Mouse (Mus musculus) cerebellum, adult 11 months (tissue): ENCODE data around the gene Bicral.
A peak's percentile ranks its signal among the peaks of the same experiment; 100 is the strongest.

Source experiments
- DNase-seq: peaks from one replicate; pipeline ENCODE4 v3.0.0; 2022

The Bicral gene

DNA sequence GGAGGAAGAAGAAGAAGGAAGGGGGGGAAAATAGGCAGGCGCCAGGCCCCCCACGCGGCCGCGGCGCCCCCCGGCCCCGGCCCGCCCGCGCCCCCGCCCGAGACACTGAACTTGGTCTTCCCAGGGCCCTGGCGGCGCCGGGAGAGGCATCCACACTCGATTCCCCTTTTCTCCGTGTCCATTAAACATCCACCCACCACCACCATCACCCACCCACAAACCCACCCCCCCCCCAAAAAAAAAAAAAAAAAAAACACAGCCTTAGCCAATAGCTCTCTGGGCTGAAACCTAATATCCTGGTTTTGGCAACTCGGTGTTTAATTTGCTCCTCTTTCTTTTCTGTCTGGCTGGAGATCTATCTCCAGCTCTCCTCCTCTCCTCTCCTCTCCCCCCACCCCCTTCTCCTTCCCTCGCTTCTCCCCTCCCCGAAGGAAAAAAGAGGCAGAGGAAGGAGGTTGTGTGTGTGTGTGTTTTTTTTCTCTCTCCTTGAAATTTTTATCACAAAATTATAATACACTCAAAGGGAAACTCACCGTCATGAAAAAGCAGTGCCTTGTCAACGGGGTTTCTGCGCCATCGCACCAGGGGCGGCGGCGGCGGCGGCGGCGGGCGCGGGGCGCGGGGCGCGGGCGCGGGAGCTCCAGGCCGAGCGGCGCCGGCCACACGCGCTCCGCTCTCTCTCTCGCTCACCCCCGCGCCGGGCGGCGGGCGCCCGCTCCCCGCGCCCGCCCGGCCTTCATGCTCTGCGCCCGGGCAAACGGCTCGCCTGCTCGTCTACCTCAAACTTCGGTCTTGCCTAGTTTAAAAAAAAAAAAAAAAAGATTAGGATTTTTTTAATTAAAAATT, at the start of gene Bicral:
Gene Bicral (minus strand): TSS at position 580 of the 846 bp plus-strand sequence.
- DNase-seq: peak; percentile 67

DNA sequence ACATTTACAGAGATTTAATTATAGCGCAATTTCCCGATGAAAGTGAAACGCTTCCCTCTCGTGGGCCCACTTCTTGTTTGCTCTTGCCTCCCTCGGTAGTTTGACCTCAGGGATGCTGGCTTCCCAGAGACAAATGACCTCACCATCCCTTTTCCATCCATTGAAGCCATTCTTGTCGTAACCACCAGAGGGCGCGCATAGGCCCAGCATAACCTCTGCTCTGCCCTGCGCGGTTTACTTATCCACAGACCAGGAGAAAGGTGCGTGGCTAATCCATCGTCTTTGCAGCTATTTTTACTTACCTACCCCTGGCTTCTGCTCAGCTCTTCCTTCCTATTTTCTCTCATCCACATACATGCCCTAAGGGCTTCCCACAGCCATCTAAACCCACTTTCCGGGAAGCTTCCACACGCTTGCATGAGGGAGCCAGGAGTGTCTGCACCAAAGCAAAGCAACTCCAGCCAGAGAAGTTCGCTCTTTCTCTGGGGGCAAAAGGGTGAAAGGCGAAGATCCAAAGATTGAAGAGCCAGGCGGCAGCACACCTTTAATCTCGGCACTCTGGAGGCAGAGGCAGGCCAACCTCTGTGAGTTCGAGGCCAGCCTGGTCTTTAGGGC, 45.7 kb upstream of the Bicral start:
- DNase-seq: peak; percentile 81

DNA sequence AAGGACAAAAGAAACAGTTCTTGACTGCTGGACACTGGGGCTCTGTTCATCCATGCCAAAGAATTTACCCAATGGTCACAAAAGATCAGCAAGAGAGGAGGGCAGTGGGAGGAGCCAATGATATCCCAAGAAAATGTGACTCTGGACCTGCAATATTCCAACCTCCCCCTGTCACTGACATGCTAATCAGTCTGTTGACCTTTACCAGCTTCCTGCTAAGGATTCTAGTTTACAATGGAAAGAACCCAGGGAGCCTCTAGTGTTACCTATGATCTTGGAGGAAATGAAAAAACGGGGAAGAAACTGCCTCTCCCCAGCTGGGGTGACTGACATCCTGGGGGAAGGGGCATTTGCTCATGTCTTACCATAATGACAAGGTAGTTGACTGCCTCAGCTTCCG, 42.7 kb upstream of the Bicral start:
- no peak for DNase-seq

DNA sequence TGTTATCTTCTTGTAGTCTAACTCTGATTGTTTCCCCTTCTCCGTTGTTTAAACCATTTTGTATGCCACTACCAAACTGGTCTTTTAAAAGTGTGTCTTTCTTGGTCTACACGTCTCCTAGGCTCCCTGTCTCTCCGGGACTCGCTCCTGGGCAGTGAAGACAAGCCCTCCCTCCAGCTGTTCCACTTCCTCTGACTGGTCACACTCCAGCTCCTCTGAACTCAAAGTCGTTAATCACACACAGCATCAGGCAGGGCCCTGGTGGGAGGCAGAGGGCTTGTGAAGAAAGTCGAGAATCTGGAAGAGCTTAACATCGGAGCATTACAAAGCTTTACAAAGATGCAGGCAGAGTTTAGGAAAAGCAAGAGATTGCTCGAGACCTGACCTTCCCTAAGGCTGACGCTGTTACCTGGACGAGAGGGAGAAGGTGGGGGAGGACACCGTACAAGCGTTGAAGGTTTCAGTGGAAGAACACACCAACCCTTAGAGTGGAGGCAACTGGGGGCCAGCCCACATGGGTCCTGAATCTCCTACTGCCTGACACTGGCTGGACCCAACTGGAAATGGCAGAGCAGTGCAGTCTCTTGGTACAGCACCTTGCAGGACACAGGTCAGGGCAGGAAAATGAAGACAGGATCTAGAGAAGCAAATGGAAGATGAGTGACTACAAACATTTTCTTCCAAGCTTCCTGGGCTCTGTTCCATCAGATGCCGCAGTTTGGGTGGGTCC, 39.1 kb upstream of the Bicral start:
- no peak for DNase-seq

DNA sequence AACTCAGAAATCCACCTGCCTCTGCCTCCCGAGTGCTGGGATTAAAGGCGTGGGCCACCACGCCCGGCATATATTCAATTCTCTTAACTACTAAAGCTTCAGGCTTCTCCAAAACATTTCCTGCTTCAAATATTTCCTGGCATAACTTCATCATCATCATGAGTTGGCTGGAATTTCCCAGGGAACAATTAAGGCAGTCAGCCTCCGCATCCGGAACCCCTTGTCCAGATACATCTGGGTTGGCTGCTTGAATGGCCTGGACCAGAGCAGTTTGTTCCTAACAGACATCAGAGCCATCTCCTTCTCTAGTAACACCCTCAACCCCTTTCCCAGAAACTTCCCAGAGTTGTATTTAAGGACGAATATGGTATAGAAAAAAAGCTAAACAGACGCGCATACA, 37.1 kb upstream of the Bicral start:
- DNase-seq: no peak

DNA sequence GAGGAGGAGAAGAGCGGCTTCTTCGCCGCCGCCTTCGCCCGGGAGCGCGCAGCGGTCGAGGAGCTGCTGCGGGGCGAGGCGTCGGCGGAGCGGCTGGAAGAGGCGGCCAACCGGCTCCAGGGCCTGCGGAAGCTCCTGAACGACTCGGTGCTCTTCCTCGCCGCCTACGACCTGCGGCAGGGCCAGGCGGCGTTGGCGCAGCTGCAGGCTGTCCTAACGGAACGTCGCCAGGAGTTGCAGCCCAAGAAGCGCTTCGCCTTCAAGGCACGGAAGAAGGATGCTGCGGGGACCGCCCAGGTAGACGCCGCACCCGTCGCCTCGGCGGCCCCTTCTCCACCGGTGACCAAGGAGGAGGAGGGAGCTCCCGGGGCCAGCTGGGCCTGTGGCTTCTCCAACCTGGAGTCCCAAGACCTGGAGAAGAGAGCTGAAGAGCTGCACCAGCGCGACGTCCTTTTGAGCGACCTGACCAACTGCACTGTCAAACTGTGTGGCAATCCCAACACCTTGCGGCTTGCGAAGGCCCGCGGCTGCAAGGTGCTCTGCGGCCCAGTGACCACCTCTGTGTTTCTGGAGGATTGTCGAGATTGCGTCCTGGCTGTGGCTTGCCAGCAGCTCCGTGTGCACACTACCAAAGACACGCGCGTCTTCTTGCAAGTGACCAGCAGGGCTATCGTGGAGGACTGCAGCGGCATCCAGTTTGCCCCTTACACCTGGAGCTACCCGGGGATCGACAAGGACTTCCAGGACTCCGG, 32.7 kb upstream of the Bicral start:
- peak; percentile 57 for DNase-seq

DNA sequence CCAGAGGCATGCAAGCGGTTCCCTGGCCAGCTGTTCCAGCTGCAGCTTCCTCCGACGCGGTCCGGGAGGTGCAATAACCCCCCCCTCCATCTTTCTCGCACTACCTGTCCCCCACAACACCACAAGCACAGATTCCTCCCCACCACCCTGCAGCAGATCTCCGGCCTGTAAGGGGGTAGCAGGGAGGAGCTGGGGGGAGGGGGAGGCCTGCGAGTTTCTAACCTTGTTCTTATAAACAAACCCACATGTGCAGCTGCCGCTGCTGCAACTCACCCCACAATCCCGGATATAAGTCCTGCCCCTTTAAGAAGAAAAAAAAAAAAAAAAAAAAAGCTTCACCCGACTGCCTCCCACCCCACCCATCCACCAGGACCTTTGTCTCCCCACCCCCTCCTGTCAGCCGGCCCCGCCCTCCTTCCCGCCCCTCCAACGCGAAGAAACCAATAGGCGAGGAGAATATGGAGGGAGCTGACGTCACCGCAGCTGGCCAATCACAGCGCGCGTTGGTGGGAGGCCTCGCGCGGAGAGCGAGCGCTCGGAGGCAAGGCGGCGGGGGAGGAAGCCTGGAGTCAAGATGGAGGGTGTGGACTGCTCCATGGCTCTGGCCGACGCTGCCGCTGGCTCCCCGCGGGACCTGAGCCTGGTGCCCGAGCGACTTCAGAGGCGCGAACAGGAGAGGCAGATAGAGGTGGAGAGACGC, 32.0 kb upstream of the Bicral start, which contains the start of gene Tbcc:
Gene Tbcc (plus strand): TSS at position 569 of the 700 bp plus-strand sequence.
- DNase-seq: peak; percentile 96

DNA sequence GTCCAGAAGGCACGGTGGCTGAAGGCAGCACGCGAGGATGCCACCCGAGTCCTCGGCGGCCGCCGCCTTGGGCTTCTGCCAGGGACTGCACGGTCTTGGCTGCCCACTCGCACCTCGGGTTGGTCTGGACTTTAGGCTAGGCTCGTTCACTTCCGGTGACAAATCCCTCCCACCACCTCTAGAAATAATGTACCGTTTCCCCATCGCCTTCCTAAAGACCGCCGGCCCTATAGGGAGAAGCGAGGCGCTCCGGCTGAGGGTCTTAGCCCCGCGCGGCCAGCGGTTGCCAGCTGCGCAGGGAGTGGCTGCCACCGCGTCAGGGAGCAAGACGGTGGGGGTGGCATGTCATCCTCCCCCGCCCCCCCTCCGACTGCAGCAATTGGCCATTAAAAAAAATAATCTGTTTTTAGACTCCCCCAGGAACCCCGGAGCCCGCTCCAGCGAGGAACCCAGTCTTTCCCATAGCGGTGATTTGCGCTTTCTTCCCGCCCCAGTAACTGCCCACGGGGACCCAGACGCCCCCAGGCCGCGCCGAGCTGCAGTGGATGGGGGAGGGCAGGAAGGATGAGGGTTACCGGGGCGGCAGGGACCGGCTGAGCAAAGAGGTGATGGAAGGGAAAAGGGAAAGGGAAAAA, 31.3 kb upstream of the Bicral start:
- peak; percentile 85 for DNase-seq

DNA sequence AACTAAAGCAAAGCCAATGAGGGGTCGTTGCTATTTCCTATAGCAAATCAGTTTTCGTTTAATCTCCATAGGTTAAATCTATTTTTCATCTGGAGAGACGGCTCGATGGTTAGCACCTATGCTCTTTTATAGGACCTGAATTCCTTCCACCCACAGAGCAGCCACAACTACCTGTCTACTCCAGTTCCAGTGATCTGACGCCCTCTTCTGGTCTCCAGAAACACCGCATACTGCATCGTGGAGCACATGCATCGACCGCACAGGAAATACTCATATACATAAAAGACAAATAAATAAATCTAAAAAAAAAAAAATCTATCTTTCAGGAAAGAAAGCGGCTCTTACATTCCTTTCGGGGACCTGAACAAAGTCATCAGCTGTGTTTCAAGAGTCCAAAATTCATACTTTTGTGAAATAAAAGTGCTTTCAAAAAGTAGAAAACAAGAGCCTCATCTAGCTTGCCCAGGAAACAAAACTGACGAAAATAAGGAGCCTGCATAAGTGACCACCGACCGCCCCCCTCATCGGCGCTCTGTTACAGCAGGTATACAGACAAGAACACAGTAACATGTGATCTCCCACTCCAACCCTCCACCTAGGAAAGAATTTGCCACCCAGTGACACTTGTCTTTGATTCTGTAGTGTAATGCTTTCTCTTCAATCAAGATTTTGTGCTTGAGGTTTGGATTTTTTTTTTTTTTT, 30.4 kb upstream of the Bicral start:
- peak; percentile 49 for DNase-seq

DNA sequence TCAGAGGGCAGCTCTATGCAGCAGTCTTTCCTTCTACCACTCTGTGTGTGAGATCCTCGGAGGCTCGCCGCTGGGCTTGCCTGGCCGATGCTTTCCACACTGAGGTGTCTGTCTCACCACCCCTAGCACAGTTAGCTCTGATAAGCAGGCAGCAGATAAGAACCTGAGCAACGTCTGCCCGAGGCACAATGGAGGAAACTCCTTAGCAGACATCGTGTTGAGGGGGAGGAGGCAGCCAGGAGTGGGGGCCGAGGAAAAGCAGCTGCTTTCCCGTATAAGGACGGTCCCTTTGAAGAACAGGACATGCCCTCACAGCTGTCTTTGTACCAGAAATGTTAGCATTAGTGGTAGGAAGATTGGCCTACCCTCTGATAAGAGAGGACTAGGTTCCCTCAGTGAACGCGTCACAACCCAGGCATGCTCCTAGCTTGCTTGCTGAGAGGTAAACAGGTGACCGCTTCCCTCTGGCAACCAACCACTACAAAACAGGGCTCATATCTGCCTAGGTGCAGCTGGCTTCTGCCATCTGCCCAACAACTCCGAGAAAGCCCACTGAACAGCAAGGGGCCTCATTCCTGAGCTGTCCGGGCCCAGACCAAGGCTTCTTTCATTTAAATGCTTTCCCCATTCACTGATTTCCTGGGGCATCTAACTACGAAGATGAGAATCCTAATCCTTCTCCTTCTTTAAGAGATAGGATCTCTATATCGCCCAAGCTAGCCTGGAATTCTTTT, 27.8 kb upstream of the Bicral start:
- no peak for DNase-seq

DNA sequence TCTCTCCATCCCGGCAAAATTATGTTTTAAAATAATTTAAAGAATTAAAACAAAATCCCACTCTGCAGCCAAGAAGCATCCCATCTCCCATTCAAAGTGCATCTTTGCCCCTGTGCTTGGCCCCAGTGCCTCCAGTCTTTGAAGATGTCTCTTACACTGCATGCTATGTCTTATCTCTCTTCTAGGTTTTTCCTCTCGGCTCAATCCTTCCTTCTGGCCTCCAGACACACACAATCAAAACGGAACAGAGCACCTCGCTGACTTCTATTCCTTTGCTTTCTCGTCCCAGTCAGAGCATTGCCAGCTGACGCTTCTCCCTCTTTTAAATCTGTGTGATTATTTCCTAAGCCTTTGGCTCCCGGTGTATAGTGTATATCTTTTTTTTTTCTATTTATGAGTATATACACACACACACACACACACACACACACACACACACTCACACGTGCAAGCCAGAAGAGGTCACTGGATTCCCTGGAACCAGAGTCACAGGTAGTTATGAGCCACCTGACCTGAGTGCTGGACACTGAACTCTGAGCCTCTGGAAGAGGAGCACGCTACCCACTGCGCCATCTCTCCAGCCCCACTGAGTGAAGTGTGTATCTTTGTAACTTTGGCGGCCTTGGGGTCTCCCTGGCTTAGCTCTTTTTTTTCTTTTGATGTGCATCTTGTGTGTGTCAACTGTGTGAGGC, 27.1 kb upstream of the Bicral start:
- DNase-seq: no peak

DNA sequence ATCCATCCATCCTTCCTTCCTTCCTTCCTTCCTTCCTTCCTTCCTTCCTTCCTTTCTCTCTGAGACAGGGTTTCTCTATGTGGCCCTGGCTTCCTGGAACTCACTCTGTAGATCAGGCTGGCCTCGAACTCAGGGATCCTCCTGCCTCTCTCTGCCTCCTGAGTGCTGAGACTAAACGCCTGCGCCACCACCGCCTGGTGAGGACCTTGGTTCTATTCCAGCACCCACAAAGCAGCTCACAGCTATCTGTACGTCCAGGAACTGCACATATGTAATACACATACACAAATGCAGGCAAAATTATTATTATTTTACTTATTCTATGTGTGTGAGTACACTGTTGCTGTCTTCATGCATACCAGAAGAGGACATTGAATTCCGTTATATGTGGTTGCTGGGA, 26.5 kb upstream of the Bicral start:
- no peak for DNase-seq

DNA sequence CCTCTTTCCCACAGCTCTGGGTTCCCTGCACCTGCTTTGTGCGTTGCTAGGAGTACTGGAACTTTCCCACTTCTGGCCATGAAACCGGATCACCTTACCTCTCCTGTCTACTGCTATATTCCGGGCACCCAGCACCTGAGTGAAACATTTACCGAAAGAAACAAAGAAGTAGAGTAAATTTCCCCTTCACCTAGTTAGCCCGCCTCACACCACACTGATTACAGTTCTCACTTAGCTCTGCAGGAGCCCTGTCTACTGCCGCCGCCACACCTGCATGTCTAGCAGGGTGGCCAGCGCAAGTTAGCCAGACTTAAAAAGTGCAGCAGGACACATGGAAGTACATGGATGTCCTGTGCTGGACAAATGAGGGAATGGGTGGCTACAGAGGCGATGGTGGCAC, 24.8 kb upstream of the Bicral start:
- no peak for DNase-seq

DNA sequence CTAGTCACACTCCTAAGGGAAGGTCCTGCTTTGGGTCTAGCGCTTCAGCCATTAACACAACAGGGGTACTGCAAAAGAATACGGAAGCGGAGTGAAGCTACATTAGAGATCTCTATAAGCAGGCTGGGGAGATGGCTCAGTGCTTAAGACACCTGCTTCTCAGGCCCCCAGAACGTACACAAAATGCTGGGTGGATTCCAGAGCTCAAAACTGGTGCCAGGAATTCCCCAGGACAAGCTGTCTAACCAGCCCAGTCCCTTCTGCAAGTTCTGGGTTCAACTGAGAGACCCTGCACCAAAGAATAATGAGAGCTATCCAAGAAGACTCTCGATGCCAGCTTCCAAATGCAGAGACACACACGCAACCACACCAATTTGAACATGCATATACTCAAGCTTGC, 23.4 kb upstream of the Bicral start:
- no peak for DNase-seq

DNA sequence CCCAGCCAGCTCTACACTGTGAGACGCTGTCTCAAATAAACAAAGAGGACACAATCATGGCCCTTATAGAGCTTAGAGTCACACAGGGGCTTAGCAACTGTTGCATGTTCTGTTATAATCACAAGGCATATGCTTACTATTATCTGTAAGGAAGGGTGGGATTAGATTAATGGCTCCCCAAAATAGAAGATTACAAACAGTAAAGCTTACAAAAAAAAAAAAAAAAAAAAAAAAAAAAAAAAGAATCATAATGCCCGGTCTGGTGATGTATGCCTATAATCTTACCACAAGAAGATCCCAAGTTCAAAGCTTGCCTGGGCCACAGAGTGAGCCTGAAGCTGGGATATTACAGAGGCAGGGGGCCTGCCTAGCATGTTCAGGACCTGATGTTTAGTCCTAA, 22.0 kb upstream of the Bicral start:
- DNase-seq: no peak

DNA sequence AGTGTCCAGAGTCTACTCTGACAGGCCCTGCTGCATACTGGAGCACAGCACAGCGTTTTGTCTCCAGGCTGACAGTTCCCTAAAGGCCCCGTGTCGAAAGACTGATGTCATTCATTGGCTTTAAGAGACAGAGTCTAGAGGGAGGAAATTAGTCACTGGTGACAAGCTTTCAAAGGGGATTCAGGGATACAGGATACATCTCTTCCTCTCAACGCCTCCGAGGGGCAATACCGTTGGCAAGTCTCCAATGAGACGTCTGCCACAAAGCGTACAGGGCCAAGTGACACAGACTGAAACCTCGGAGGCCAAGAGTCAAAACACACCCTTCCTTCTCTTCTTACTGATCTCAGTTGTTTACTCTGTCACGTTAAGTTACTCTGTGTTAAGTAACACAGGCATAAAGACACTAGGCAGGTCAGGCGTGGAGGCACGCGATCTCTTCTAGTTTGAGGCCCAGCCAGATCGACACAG, 21.6 kb upstream of the Bicral start:
- no peak for DNase-seq

DNA sequence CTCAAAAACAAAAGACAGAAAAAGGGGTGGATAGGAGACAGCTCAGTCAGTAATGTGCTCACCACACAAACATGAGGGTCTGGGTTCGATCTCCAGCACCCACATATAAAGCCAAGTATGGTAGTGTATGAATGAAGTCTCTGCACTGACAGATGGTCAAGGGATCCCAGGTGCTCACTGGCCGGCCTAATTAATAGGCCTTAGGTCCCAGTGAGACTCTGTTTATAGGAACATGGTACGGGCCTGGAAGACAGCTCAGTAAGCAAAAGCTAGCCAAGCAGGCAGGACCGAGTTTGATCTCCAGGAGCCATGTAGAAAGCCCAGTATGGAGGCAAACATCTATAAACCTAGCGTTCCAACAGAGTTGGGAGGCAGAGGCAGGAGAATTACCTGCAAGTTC, 18.8 kb upstream of the Bicral start:
- DNase-seq: no peak

DNA sequence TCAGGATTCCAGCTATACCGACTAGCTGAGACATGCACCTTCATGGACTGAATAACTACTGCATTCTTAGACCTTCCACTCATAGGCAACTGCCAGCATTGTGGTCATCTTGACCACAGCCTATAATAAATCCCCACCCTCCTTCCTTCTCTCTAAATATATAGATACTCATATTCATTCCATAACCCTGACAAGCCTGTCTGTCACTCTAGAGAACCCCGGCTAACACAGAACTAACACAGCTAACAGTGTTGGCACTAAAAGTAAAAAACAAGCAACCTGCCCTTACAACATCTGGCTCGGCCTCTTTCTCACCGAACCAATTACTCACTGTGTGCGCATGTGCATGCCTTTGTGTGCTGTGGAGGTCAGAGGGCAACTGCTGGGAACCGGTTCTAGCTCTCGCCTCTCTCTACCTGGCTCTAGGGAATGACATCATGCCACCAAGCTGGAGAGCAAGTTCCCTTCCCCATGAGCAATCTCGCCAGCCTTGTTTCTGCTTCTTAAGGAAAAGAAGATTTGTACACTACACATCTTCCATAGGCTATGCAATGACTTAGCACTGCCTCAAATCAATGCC, 18.2 kb upstream of the Bicral start:
- no peak for DNase-seq

DNA sequence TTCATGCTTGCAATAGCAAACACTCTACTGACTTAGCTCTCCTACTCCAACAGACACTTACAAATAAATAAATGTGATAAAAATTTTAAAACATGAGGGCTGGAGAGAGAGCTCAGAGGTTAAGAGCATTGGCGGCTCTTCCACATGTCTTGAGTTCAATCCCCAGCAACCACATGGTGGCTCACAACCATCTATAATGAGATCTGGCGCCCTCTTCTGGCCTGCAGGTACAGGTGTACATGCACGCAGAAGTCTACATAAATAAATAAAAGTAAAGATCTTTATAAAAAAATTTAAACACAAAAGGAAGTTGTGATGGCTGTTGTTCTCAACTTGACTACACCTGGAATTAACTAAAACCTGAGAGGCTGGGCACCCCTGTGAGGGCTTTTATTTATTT, 17.3 kb upstream of the Bicral start:
- no peak for DNase-seq
